Mouse (Mus musculus): ENCODE measurements around the gene Mtmr12.

Gene Mtmr12

GRCm38 (mm10) chr15:12279816-12280215, 75.0 kb downstream of the Mtmr12 start:
- no peak for DNase-seq

DNA sequence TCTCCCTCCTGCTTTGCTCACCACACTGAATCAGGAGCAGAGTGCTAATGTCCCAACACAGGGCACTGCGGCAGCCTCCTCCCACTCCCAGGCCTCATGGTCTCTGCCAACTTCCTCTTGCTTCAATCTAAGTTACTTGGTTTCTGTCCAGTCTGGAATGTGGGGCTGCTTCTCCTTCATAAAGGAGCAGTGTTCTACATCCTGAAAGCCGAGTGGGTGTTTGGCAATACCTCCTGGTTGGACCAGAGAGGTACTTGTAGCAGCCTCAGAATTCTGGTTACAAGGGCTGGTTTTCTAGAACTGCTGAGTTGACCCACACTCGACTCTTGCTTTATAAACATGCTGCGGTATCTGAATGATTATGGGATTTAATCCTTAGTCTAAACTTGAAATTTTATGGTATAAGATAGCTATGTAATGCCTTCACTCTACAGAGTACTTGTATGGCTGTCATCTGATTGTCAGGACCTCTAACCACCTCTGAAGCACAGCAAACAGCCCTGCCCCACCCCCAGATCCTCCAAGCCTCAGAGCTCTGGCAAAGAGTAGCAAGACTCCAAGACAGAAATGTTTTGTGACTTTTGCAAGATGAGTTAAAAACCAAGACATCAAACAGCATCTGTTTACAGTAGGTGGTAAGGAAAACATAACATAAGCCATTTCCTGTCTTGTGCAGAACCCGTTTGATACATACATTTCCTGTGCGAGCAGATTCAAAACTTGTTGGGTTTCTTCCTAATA, 80.1 kb downstream of the Mtmr12 start:
- peak; percentile 86 for DNase-seq

GRCm38 (mm10) chr15:12285535-12285809, 80.6 kb downstream of the Mtmr12 start:
- DNase-seq, result no peak

GRCm38 (mm10) chr15:12290330-12290729, 85.5 kb downstream of the Mtmr12 start:
- DNase-seq, result no peak

DNA sequence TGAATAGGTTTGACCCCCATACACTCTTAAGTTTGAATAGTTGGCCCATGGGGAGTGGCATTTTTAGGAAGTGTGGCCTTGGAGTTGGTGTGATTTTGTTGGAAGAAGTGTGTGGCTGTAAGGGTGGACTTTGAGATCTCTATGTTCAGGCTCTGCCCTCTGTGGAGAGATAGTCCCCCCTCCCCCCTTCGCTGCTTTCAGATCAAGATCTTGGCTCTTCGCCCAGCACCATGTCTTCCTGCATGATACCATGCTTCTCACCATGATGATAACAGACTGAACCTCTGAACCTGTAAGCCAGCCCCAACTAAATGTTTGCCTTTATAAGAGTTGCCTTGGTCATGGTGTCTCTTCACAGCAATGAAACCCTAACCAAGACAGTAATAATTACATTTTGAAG, 86.9 kb downstream of the Mtmr12 start:
- no peak for DNase-seq

GRCm38 (mm10) chr15:12296228-12296627, 91.4 kb downstream of the Mtmr12 start:
- DNase-seq, result no peak

GRCm38 (mm10) chr15:12298231-12298737, 93.5 kb downstream of the Mtmr12 start:
- DNase-seq, result no peak

- DNase-seq, result no peak
Observed at GRCm38 (mm10) chr15:12301771-12302170, 96.9 kb downstream of the Mtmr12 start.

DNA sequence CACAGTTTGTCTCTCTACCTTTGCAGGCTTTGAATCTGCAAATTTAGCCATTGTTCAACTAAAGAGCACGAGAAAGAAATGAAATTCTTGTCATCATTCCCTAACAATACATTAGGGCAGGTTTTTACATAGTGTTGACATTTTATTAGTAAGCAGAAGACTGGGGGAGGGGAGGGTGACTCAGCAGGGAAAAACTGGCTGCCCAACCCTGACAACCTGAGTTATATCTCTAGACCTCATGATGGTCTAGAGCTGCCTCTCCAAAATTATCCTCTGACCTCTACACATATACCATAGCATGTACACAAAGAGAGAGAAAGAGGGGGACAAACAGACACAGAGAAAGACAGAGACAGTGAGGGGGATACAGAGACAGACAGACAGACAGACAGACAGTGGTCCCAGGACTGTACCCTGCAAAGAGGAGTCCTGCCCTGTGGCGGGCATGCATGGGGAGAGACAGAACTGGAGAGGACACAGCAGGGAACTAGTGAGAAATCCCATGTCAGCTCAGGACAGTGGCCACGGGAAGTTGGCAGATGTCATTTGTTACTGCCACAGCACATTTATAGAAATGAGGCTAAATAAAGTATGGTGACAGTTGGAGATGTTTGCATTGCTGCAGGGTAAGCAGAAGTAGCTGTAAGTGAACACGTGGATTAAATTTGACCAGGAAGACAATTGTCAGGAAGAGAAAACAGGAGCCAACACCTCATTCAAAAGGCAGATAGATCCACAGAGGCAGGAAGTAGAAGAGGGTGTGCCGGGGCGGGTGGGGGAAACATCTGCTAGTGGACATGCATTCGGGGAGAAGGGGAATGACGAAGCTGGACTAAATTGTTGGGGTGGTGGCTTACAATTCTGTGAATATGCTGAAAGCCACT, 101.6 kb downstream of the Mtmr12 start:
- DNase-seq, result no peak

- no peak for DNase-seq
Observed at GRCm38 (mm10) chr15:12307114-12307513, 102.3 kb downstream of the Mtmr12 start.

DNA sequence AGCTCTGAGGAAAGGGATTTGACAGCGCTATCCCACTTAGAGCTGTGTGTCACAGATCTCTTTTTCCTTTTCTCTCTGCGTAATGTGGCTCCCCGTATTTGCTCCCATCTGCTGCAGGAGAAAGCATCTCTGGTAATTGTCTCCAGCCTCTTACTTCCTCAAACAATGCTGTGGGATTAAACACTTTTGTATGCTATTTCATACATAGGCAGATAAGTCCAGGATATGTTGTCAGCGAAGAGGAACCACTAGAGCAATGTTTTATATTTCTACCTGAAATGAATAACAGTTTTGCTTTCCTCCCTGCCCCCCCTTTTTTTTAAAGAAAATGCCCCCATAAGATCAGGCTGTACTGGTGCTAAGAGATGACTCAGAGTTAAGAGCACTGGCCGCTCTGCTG, 103.7 kb downstream of the Mtmr12 start:
- DNase-seq, result no peak

GRCm38 (mm10) chr15:12310676-12311075, 105.8 kb downstream of the Mtmr12 start:
- DNase-seq, result no peak

- DNase-seq, result no peak
Observed at GRCm38 (mm10) chr15:12311465-12311864, 106.6 kb downstream of the Mtmr12 start.

GRCm38 (mm10) chr15:12313255-12313654, 108.4 kb downstream of the Mtmr12 start:
- DNase-seq, result peak; percentile 67

GRCm38 (mm10) chr15:12314584-12314983, 109.8 kb downstream of the Mtmr12 start:
- no peak for DNase-seq

GRCm38 (mm10) chr15:12315996-12316395, 111.2 kb downstream of the Mtmr12 start:
- DNase-seq, result no peak

DNA sequence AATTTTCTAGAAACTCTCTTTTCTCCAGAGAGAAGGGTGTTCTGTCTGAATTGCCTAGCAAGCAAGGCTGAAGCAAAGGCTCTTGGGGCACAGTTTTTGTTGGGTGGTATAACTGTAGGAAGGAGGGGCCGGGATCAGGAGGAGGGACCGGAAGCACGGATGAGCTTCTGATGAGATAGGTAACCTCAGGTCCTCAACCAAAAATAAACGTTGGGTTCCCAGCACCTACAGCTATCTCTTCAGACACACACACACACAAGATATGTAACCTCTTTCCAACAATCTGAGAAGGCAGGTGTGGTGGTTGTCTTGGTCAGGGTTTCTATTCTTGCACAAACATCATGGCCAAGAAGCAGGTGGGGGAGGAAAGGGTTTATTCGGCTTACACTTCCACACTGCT, 112.5 kb downstream of the Mtmr12 start:
- no peak for DNase-seq

DNA sequence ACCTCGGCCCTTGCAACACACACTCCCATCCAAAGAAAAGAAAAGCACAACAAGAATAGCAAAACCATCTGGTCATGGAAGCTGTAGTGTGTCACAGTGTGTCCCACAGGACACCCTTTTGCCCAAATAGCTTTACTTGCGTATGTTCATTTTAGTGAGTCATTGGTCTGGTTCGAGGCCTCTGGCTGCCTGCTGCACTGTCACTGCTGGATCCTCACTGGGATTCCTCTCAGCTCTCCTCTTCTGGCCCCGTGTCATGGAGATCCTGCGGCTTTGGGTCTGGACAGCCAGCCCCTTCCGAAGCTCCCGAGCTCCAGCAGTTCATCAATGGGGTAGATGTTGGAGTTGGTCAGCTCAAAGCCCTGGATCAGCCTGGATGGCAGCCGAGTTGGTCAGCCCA, 113.6 kb downstream of the Mtmr12 start:
- DNase-seq, result no peak

- DNase-seq, result no peak
Observed at GRCm38 (mm10) chr15:12319889-12320288, 115.1 kb downstream of the Mtmr12 start.

DNA sequence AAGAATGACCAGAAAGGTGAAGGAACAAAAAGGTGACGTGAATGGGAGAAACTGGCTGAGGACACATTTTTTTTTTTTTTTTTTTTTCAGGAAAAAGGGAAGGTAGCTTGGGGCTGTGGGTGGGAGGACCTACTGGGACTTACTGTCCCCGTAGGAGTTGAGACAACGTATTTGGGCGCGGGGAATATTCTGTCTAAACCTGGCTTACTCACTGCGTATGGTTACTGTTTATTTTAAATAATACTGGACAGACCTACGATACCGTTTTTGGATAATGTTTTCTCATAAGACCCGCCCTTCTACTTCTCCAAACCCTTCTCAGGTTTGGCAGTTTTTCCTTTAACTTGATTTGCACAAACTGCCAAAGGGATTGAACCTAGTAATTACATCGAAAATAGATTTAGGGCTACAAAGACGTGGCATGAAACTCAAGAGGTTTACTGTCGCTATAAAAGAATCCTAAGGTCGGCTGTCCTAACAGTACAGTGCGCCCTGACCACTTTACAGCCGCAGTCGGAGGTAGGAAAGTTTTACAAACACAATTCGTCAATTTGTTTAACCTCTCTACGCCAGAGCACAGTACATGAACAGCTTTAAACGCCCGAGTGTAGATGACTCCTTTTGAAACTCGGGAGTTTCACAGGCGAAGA, 115.7 kb downstream of the Mtmr12 start:
- no peak for DNase-seq

DNA sequence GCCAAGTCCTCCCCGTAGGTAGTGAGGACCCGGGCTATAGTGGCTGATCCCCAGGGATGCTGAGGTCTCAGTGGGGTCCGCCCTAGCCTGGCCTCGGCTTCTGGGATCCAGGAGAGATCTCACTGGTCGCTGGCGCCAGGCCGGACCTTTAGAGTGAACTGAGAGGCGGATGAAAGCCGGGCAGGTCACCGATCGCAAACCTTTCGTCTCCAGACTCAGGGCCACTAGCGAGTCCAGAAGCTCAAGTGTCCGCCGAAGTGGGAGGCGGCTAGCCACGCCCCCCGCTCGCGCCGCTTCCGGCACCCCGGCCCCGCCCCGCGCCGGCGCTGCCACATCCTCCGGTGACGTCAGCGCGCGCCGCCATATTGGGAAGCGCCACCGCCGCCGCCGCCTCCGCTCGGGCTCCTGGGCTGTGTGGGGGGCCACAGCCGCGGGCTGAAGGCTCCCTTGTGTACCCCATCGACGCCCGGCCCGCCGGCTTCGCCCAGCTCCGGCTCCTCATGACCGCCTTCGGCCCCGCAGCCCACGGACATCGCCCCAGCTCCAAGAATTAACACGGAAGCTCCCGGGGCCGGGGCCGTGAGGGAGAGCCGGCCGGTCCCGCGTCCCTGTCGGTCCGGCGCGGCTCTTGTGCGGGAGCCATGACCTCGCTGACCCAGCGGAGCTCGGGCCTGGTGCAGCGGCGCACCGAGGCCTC, 116.4 kb downstream of the Mtmr12 start, which contains the start of gene Golph3:
Golph3 (plus strand) TSS at position 360 of the 697 bp plus-strand sequence.
- peak; percentile 97 for DNase-seq

DNA sequence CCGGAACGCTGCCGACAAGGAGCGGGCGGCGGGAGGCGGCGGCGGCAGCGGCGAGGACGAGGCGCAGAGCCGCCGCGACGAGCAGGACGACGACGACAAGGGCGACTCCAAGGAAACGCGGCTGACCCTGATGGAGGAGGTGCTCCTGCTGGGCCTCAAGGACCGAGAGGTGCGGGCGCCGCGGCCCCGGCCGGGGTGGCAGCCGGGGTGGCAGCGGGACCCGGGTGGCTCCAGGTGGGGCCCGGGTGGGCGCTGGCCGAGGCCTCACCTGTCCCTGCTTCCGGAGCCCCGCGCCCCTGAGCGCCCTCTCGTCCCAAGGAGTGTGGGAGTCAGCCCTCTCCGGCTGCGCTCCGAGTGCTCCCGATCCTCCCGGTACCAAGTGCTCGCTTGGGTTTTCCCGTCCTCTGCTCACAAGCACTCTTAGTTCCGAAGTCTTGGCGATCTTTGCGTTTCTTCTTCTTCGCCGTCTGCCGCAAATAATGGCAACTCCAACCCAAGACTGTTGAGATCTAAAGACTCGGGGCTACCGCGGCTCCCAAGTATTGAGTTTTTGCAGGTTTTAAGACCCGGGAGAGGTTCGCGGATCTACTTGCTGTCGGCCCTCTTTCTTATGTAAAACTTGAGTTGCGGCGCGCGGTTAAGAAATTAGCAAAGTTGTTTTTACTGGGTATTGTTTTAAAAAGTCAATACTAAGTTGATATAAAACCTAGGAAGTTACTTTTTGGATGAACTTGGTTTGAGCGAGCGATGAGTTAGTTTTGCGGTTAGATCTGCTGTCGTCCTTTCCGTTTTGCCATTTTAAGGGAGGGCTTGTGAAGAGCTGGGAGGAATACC, 117.2 kb downstream of the Mtmr12 start, which contains the start of gene 1810049J17Rik:
1810049J17Rik (minus strand) TSS at position 112 of the 834 bp plus-strand sequence.
- DNase-seq, result peak; percentile 37

Measured in lung, postnatal 36 days (tissue).